Mouse (Mus musculus): ENCODE measurements around the gene Uso1. TPM values are rescaled to one million over a fixed set of nuclear protein-coding genes. Genes with fewer than 3 reads are reported as not detected.
A peak's percentile ranks its signal among the peaks of the same experiment; 100 is the strongest.
"Not testable (repeated sequence)": the region's sequence is repeated elsewhere in the genome, so short reads cannot be mapped to it uniquely, and the experiment has no call there.

The Uso1 gene
- polyA plus RNA-seq, 1 experiment, result 23.0 TPM

DNA sequence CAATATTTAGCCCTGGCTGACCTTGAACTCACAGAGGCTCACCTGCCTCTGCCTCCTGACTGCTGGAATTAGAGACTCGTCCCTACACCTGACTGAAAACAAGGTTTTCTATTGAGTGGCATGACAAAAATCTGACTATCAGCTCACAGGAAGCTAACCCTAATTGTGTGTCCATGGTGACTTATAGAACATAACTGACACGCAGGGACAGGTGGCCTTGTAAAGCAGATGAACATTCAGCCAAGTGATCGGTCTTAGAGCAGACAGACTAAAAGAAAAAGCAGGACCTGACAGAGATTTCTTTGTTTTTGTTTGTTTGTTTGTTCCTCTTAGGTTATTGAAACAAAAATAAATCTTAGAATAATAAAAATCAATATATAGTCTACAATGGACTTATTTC lies 10.5 kb downstream of the Uso1 start:
- no peak for DNase-seq
- TF ChIP-seq CTCF (conservative IDR thresholded peaks at IDR 0.05; ENCODE audit: insufficient read depth, insufficient read length, low read depth, low read length) (no peak), POLR2A (IDR thresholded peaks at IDR 0.05; ENCODE audit: low read depth, low read length) (no peak)
- Histone ChIP-seq H3K27me3 (replicated peaks; ENCODE audit: control insufficient read depth, insufficient read depth, low read length) (no peaks in the 10 kb centered on the region), H3K4me3 (ENCODE audit: insufficient read depth, low read depth, low read length) (no peak overlapping the region), H3K27ac (ENCODE audit: insufficient read depth, low read depth, low read length) (no peak overlapping the region), H3K36me3 (ENCODE audit: control insufficient read depth, insufficient read depth, low read length) (no peaks in the 10 kb centered on the region; the same call in 1 of the 2 replicates), H3K4me1 (ENCODE audit: control insufficient read depth, insufficient read depth, low read length) (no peaks in the 10 kb centered on the region)
- WGBS, result 91% methylated on average over 3 of the region's 3 CpGs

GRCm38 (mm10) chr5:92149330-92149982 lies 11.7 kb downstream of the Uso1 start:
- Histone ChIP-seq H3K4me3 (ENCODE audit: insufficient read depth, low read depth, low read length) (no peak overlapping the region), H3K27ac (ENCODE audit: insufficient read depth, low read depth, low read length) (no peak overlapping the region), H3K27me3 (replicated peaks; ENCODE audit: control insufficient read depth, insufficient read depth, low read length) (no peaks in the 10 kb centered on the region), H3K4me1 (ENCODE audit: control insufficient read depth, insufficient read depth, low read length) (no peaks in the 10 kb centered on the region), H3K36me3 (ENCODE audit: control insufficient read depth, insufficient read depth, low read length) (no peaks in the 10 kb centered on the region; the same call in none of the 2 replicates)
- no peak for DNase-seq
- no peak for TF ChIP-seq CTCF (conservative IDR thresholded peaks at IDR 0.05; ENCODE audit: insufficient read depth, insufficient read length, low read depth, low read length)
- TF ChIP-seq POLR2A (IDR thresholded peaks at IDR 0.05; ENCODE audit: low read depth, low read length), result no peak
- WGBS, result 85% methylated on average over 5 of the region's 5 CpGs

- DNase-seq, result no peak
- H3K27me3 ChIP-seq (replicated peaks; ENCODE audit: control insufficient read depth, insufficient read depth, low read length), result no peaks in the 10 kb centered on the region
- H3K4me3 ChIP-seq (ENCODE audit: insufficient read depth, low read depth, low read length), result no peak overlapping the region
- 84% methylated on average over 3 of the region's 3 CpGs for WGBS
- no peak overlapping the region for H3K27ac ChIP-seq (ENCODE audit: insufficient read depth, low read depth, low read length)
- H3K4me1 ChIP-seq (ENCODE audit: control insufficient read depth, insufficient read depth, low read length), result no peaks in the 10 kb centered on the region
- TF ChIP-seq CTCF (conservative IDR thresholded peaks at IDR 0.05; ENCODE audit: insufficient read depth, insufficient read length, low read depth, low read length) (no peak), POLR2A (IDR thresholded peaks at IDR 0.05; ENCODE audit: low read depth, low read length) (no peak)
- H3K36me3 ChIP-seq (ENCODE audit: control insufficient read depth, insufficient read depth, low read length), result no peaks in the 10 kb centered on the region; the same call in none of the 2 replicates
These were observed 17.1 kb downstream of the Uso1 start for GRCm38 (mm10) chr5:92154861-92155260.

DNA sequence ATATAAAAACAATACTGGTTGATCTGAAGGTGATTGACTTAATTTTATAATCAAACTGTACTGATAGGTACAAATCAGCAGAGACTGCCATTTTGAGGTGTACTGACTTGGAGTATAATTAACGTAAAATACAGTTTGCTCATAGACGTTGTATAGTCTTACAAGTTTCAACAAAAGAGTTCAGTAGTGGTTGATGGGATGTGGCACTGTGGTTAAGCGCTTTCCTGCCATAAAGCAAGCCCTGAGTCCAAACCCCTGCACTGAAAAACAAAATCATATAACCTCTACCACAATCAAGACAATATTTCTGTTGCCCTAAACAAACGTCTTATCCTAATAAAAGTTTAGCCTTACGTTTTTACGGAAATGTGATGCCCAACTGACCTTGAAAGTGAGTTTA lies 28.2 kb downstream of the Uso1 start:
- H3K27ac ChIP-seq (ENCODE audit: insufficient read depth, low read depth, low read length), result no peak overlapping the region
- peaks cover 3% of the 10 kb centered on the region for H3K36me3 ChIP-seq (ENCODE audit: control insufficient read depth, insufficient read depth, low read length)
- TF ChIP-seq POLR2A (IDR thresholded peaks at IDR 0.05; ENCODE audit: low read depth, low read length) (no peak), CTCF (conservative IDR thresholded peaks at IDR 0.05; ENCODE audit: insufficient read depth, insufficient read length, low read depth, low read length) (no peak)
- 80% methylated on average over 6 of the region's 6 CpGs for WGBS
- H3K4me1 ChIP-seq (ENCODE audit: control insufficient read depth, insufficient read depth, low read length), result no peaks in the 10 kb centered on the region
- no peak for DNase-seq
- H3K4me3 ChIP-seq (ENCODE audit: insufficient read depth, low read depth, low read length), result no peak overlapping the region
- no peaks in the 10 kb centered on the region for H3K27me3 ChIP-seq (replicated peaks; ENCODE audit: control insufficient read depth, insufficient read depth, low read length)

- DNase-seq, result no peak
- H3K27ac ChIP-seq (ENCODE audit: insufficient read depth, low read depth, low read length), result no peak overlapping the region
- no peak overlapping the region for H3K4me3 ChIP-seq (ENCODE audit: insufficient read depth, low read depth, low read length)
- 74% methylated on average over 8 of the region's 8 CpGs for WGBS
- peaks cover 6% of the 10 kb centered on the region for H3K36me3 ChIP-seq (ENCODE audit: control insufficient read depth, insufficient read depth, low read length)
- TF ChIP-seq CTCF (conservative IDR thresholded peaks at IDR 0.05; ENCODE audit: insufficient read depth, insufficient read length, low read depth, low read length) (no peak), POLR2A (IDR thresholded peaks at IDR 0.05; ENCODE audit: low read depth, low read length) (no peak)
- H3K27me3 ChIP-seq (replicated peaks; ENCODE audit: control insufficient read depth, insufficient read depth, low read length), result no peaks in the 10 kb centered on the region
- no peaks in the 10 kb centered on the region for H3K4me1 ChIP-seq (ENCODE audit: control insufficient read depth, insufficient read depth, low read length)
These were observed 45.5 kb downstream of the Uso1 start for GRCm38 (mm10) chr5:92183071-92183830.

DNA sequence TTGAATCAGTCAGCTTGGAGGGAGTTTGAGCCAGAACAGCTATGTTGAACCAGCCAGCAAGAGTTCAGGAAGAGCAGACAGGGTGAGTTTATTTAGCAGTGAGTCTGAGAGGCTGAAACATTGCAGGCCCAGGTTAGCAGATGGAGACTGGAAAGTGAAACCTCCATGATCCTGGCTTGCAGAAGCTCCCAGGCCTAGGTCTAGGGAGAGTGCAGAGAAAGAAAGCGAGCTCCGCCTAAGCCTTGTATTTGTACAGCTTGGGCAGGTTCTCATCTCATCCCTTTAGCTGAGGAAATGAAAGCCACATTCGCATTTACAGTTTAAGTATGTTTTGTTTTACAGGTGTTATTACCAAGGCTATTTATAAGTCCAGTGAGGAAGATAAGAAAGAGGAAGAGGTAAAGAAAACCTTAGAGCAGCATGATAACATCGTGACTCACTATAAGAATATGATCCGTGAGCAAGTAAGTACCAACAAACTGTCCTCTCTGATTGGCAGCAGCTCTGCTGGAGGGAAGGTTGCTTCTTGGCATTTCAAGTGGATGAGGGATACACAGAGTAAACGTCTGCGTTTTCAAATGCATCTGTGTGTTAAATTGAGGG lies 51.2 kb downstream of the Uso1 start:
- H3K4me3 ChIP-seq (ENCODE audit: insufficient read depth, low read depth, low read length), result no peak overlapping the region
- no peak for TF ChIP-seq CTCF (conservative IDR thresholded peaks at IDR 0.05; ENCODE audit: insufficient read depth, insufficient read length, low read depth, low read length)
- no peak for TF ChIP-seq POLR2A (IDR thresholded peaks at IDR 0.05; ENCODE audit: low read depth, low read length)
- H3K4me1 ChIP-seq (ENCODE audit: control insufficient read depth, insufficient read depth, low read length), result no peaks in the 10 kb centered on the region
- DNase-seq, result no peak
- H3K27ac ChIP-seq (ENCODE audit: insufficient read depth, low read depth, low read length), result no peak overlapping the region
- H3K27me3 ChIP-seq (replicated peaks; ENCODE audit: control insufficient read depth, insufficient read depth, low read length), result no peaks in the 10 kb centered on the region
- 97% methylated on average over 7 of the region's 7 CpGs for WGBS
- peaks cover 6% of the 10 kb centered on the region for H3K36me3 ChIP-seq (ENCODE audit: control insufficient read depth, insufficient read depth, low read length)

DNA sequence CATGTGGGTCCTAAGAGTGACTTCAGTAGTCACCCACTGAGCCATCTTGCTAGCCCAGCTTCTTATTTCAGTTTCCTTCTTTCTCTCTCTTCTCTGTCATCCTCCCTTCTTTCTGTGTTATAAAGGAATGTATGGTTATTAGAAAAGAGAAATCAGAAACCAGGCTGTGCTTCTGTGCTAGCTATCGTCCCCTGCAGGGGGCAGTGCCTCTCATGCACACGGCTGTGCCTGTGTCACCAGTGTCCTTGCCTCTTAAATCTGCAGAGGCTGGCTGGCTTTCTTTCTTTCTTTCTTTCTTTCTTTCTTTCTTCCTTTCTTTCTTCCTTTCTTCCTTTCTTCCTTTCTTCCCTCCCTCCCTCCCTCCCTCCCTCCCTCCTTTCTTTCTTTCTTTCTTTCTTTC lies 58.0 kb downstream of the Uso1 start:
- DNase-seq, result peak; percentile 51
- H3K4me3 ChIP-seq (ENCODE audit: insufficient read depth, low read depth, low read length); H3K27ac ChIP-seq (ENCODE audit: insufficient read depth, low read depth, low read length); H3K36me3 ChIP-seq (ENCODE audit: control insufficient read depth, insufficient read depth, low read length); H3K27me3 ChIP-seq (replicated peaks; ENCODE audit: control insufficient read depth, insufficient read depth, low read length): not testable (repeated sequence)
- TF ChIP-seq CTCF (conservative IDR thresholded peaks at IDR 0.05; ENCODE audit: insufficient read depth, insufficient read length, low read depth, low read length), result peak; percentile 88
- WGBS, result 30% methylated on average over 2 of the region's 2 CpGs
- H3K4me1 ChIP-seq (ENCODE audit: control insufficient read depth, insufficient read depth, low read length), result peaks cover 11% of the 10 kb centered on the region; the same call in 1 of the 2 replicates
